Mouse (Mus musculus) ovary, postnatal 10 days (tissue): ENCODE data around the gene 1700025G04Rik.

Experiments
- DNase-seq: peaks from one replicate; pipeline ENCODE4 v3.0.0; 2022; ENCODE audit warnings: low spot score

Gene 1700025G04Rik

DNA sequence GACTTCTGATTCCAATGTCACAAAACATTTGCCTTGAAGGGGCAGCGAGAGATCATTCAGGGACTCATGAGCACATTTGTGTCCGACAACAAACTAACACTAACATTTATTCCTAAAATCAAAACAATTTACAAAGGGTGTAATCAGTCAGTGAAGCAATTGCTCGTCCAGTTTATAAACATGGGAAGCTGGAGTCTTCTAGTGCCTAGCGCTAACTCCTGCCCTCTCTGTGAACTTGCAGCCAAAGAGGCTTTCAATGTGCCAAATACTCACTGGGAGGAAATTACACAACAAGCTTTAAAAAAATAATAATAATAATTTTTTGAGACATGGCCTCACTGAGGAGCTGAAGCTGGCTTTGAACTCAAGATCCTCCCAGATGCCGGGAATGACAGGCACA is 57.8 kb downstream of the 1700025G04Rik start:
- no peak for DNase-seq

DNA sequence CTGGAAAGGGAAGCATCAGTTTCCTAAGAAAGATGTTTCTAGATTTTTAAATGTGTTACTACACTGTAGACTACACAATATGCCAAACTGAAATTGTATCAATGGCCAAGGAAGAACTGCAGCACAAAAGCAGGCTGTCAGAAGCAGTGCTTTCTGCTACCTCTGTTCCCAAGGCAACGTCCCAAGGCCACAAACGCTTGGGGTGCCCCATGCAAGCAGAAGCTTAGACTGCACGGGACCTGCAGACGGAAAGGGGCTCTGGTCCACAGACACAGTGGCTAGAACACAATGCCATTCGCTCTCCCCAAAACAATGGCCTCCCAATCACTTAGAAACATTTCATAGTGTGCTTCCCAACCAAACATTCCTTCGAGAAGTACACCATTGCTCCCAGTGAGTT is 59.4 kb downstream of the 1700025G04Rik start:
- no peak for DNase-seq

DNA sequence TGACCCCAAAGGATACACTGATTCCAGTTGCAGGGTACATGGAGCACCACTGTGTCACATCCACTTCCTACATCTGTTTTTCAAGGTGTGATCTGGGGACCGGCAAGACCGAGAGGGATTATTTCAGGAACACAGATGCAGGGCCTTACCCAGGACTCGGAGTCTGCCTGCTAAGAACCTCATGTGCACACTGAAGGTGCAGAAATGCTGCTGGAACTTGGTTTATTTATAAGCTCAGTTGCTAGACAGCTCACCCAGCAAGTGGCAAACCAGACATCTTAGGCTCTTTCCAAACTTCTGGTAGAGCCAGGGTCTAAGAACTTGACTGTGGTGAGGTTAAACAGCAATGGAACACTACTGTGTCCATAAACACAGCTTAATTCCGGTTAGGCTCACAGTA is 61.2 kb downstream of the 1700025G04Rik start:
- no peak for DNase-seq

DNA sequence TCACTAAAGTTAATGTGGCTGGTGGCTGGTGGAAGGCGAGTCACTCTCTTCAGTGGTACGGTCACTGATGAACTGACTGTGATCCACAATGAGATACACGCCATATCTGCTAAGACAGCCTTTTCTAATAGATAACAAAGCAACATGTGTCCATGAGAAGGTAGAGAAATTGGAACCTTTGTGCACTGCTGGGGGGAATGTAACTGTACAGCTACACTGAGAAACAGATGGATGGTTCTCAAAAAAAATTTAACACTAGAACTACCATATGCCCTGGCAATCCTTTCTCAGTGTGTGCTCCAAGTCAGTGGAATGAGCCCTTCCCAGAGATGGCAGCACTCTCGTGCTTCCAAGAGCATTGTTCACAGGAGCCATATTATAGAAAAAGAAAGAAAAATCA is 63.2 kb downstream of the 1700025G04Rik start:
- DNase-seq = no peak

DNA sequence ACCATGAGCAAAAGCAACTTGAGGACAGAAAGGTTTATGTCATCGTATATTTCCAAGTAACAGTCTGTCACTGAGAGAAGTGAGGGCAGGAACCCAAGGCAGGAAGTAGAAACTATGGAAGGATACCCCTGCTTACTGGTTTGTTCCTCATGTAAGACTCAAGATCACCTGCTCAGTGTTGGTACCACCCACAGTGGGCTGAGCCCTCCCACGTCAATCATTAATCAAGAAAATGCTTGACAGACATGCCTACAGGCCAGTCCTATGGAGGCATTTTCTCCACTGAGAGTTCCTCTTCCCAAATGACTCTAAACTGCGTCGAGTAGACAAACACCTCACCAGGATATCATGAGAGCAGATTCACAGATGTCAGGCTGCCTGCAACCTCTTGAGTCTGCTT is 64.6 kb downstream of the 1700025G04Rik start:
- DNase-seq = no peak

DNA sequence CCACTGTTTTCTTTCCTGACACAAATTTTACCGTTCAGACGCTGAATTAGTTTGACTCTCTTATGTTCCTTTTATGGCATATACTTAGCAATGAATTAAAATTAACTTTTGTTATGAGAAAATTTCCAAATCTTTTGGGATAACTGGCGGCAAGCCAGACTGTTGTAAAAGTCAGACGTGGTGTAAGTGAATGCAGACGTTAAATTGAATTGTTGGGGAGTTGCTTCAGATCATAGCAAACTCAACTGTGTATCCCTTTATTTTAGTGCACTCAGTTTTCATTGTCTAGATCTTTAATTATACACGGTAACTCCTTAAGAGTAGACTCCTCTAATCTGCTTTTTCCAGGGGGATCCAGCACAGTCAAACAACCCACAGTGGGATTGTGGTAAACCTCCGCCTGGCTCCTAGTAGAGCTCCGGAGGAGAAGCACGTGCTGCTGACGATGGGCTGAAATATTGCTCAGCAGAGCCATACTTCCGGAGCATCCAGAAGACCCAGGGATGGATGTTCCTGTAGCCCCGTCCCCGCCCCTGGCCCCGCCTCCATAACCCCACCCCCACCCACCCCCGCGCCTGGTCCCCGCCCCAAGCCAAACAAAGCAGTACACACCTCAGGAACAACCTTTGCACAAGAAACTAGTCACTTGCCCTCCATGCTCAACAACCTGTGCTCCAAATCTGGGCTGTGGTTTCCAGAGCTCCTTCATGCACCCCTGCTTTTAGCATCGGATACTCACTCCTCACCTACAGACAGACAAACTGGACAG is 65.7 kb downstream of the 1700025G04Rik start:
- no peak for DNase-seq

DNA sequence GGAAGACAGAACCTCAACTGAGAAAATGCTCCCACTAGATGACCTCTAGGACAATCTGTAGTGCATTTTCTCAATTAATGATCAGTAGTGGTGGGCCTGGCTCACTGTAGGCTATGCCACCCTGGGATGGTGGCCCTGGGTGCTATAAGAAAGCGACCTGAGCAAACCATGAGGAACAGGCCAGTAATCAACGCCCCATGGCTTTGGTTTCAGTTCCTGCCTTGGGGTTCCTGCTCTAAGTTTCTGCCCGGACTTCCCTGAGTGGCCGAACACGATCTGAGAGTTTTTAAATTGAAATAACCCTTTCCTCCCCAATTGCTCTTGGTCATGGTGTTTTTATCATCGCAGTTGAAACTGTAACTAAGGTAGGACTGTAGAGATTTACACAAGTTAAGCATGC is 69.1 kb downstream of the 1700025G04Rik start:
- DNase-seq = no peak

DNA sequence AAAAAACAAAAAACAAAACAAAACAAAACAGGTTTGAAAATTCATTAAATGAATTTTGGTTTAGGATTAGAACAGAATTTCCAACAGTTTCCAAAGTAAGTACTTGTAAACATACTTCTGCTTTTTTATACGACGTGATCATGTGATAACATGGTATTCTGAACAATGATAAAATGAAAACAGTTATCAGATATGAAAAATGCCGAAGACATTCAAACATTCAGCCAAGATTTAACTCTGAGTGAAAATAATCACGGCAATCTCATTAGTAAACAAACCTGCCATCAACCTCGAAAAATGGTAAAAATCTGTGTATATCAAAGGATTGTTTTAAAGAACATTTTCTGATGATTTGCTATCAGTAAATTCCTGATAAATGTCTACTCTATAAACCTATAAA is 69.9 kb downstream of the 1700025G04Rik start:
- no peak for DNase-seq

DNA sequence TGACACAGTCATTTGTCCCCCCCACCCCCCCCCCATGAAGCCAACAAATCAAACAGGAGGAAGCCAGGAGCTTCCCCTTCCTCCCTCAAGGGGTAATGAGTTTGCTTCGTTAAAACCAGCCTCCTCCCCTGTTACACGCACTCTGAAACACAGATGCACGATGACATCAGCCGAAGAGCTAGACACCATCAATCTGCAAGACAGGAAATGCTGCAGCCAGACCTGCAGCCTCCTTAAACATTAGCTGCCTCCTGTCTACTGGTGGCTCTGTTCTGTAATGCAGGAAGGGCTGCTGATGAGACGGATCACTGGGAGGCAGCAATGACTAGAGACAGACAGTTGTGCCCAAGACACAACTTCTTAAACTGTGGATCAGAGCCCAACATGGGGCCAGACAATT is 70.7 kb downstream of the 1700025G04Rik start:
- DNase-seq = no peak

DNA sequence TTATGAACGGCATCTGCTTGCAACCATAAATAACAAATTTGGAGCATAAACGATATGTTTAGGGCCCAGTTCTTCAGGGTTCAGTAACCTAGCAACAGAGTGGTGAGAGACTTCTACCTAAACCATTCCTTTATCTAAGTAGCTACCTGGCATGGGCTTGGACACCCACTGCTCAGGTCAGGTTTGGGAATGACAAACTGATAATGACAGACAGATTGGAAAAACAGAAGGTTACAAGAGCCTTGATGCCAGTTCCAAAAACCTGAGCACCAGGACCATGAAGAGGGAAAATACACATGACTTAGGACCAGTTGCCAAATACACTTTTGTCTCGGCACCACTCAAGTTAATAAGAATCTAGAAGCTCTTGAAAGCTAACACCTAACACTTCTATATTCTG is 71.6 kb downstream of the 1700025G04Rik start:
- no peak for DNase-seq

DNA sequence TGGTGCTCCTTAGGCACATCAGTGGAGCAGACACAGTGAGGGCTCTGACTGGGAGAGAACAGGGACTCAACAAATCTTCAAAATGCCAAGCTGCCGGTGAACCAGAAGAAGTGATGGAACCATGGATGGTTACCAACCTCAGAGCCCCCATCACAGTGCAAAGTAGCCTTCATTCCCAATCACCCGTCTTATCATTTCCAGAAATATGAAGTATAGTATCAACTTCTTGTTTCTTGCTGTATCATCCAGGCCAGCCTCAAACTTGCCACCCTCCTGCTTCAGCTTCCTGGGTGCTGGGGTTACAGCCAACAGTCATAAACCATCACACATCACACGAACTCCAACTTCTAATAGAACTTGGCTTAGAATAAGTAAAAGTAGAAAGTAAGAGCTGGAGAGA is 73.3 kb downstream of the 1700025G04Rik start:
- no peak for DNase-seq

DNA sequence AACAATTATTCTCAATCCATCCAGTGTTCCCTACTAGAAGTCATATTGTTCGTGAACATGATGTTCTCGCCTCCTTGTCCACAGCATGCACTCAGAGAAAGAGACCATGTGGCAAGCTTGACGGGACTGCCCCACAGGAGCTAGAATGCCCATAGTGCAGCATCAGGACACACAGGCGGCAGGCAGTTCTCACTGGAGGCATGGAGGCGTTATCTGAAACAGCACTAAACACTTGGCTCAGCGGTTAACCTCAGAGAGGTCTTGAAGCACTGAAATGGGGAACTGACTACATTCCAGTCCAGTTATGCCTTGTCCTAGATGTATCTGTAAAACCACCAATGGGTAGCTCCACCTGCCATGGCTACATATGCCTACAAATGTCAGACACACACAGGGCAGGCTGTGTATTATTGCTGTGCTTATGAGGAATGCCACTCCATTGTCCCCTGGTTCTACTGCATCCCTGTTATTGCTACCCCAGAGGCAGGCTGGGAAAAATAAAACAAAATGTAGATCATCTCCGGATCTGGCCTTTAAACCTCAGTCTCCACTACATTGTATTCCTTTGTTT is 74.3 kb downstream of the 1700025G04Rik start:
- no peak for DNase-seq

DNA sequence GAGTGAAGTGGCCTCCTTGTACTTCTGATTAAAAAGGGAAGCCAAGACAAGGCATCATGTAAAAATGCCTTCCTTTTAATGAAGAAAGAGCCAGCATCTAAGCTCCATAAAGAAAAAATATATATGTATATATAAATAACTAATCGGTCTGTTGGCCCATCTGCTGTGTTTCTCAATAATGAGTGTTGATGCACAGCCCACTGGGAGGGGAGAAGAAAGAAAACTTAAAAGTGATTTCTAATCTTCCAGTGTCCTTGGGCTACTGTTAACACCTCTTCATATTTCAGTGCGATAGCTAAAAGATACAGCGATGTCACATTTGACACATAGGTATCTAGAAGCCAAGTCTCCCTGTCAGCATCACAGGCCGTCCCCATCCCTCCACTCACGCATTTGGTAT is 78.2 kb downstream of the 1700025G04Rik start:
- DNase-seq = no peak

DNA sequence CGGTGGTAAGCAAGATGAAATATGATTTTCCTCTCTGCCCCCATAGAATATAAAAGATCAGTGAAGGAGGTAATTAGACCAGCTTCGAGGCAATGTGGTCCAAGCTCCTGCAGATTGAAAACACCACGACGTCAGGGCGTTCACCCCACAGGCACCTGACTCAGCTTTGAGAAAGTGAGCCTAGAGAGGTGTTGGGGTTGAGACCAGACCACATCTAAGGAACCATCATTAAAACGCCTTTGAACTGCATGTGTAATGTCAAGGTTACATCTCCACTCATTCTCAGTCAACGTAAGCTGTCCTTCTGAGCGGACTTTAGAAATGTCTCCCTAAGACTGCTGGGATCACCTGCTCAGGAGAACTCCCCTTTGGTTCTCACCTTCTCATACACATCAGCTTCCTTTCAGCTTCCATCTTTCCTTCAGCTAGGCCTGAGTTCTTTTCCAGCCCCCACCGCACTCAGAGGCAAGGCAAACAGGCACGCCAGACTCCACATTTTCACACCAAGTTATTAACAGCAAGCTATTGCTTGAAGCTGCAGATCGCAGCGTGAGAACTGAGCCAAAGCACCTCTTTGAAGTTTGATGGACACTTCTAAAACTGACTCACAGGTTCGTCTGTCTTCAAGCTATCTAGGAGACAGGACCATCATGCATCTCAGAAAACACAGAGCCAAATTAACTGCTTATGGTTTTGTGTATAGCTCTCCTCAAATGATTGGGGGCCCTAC is 79.5 kb downstream of the 1700025G04Rik start:
- no peak for DNase-seq

DNA sequence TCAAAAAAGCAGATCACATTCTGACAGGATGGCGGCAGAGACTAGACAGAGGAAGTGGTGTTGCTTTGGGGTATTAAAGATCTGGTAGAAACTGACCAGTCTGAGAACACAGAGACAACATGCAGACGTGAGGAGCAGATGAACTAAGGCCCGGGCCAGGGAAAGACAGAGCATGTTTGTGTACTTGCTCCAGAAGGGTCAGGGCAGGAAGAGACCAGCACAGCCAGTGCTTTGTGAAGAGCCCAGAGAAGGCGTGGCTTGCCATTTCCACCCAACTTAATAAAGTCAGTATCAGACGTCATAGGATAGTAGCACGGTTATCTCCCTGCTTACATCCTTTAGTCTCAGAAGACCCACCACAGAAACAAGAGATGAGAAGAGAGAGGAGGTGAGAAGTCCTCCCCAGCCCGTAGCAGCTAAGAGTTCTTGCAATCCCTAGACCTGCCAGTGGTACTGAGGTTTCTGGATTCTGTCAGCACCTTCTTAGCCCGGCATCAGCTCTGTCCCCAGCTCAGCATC is 81.4 kb downstream of the 1700025G04Rik start:
- no peak for DNase-seq

DNA sequence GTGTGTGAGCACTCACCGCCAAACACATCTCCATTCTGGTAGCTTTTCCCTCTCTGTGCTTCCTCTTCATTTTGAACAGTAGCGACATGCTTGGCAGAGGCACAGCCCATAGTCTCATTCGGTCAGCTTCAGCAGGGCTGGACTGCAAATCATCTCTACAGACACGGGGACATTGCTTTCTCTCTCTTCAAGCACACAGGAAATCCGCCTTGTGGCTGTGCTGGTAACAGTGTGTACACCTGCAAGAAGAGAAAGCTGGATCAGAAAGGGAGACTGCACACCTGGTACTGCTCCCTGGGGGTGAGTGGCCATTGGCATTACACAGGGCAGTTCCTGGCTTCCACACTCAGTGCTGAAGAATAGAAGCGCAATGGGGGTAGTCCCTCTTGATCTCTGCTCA is 83.4 kb downstream of the 1700025G04Rik start:
- no peak for DNase-seq

DNA sequence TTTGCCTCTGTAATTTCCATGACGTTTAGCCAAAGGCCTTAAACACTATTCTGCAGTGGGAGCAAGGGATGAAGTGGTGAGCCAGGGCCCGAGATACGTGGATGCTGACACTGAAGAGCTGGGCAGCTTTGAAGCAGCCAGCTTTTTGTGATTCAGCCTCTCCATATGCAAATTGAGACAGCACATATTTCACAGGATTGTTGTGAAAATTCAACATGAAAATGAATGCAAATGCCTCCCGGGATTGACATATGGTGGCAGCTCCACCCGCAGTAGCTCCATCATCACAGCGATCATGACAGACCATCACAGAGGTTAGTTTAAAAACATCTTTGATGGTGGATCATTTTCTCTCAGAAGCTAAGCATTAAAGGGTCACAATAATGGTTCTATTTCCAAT is 85.4 kb downstream of the 1700025G04Rik start:
- DNase-seq = no peak

DNA sequence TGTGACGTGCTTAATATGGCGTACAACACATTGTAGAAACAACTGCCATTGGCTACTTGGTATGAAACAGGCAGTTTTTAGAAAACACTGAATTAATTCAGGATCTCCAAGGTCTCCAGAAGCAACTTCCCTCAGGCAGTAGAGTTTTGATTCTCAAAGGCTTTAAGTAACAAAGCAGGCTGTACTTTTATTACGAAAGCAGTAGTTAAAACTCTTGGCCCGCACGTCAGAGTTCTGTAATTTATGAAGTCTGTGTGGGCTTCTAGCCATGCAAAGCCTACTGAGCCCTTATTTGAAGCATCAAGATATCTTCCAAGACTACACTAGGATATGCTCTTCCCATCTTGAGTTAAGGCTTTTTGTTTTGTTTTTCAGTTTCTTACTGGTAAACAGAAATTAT is 89.5 kb downstream of the 1700025G04Rik start:
- DNase-seq = no peak

DNA sequence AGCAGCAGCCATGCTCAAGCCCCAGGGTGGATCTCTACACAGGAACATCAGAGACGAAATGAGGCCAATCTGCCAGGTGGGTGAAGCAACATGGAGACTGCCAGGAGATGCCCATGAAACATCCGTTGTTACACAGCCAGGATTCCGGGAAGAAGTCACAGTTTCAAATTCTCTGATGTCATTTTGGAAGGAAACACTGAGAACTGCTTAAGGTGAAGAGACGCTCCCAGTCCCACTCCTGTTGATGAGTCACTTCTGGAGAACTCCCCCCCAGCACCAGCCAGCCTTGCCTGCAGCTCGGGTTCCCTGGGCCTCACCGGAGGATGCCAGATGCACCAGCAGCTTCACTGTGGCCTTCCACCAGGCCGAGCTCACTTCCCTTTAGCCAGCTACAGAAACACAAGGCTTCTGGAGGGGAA is 90.5 kb downstream of the 1700025G04Rik start:
- no peak for DNase-seq

DNA sequence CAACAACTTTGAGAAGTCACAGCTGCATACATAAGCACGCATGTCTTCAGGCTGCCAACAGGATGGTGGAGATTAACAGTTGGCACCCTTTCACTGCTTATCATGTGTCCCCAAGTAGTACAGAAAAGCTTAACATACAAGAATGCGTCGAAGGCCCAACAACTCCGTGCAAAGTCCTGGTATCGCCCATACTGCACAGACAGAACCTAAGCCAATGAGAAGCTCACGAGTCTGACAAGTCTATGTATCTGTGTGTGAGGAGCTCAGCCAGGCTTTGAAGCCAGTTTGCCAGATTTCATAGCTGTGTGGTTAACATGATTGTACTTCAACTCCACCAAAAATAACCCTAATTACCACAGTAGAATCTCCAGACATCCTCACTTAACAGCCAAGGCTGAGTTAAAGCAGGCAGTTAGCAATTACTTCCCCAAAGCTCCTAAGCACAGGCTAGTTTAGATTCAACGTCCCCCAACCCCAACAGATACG is 91.2 kb downstream of the 1700025G04Rik start:
- DNase-seq = no peak

DNA sequence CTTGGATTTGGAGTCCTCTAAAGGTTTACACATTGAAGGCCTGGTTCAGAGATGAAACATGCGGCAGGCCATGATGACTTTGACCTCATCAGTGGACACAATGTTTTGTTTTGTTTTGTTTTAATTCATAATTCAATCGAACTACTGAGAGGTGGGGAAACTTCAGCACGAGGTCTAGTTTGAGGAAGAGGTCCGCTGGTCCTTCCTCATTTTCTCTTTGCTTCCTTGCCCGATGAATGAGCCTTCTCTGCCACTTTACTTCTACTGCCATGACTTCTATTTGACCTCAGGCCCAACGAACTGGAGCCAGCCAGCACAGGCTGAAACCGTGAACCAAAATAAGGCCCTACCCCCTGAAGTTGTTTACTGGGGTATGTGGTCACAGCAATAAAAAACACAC is 92.3 kb downstream of the 1700025G04Rik start:
- DNase-seq = no peak

DNA sequence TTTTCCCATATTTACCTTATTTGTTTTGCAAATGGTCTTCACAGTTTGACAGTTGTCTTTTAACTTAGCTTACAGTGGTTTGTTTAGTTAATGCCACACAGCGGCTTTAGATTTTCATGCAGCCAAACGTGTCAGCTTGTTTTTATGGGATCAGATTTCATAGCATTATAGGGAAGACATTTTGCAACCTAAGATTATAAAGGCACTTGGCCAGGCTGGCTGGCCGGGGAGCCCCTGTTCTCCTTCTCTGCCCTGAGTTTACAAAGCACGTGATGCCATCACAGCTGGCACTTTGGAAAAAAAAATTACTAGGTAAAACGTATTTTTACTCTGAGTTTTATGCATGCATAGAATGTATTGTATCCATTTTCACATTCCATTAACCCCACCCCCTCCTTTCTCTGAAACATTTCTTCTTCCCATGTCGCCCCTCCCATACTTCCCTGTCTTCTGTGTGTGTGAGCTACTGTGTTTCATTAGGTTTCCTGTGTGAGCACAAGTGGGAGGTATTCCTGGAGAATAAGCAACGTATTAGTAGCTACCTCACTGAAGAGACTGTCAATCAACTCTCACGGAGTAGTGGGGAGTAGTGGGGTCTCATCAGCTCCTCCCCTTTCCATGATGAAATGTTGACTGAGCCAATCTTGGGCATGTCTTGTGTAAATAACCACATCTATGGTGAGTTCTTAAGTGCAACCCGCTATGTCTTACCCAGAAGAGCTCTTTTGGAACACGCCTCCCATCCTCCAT is 93.8 kb downstream of the 1700025G04Rik start:
- DNase-seq = no peak
